Mouse (Mus musculus): ENCODE measurements around the gene Vps26c. TPM values are rescaled to one million over a fixed set of nuclear protein-coding genes. Genes with fewer than 3 reads are reported as not detected.

The Vps26c gene
- polyA plus RNA-seq, 1 experiment from 2014 or later, result 54.8 TPM

Other genes with a start within 250 kb of the Vps26c start
- gene Hlcs, start 213.3 kb downstream of the Vps26c start, polyA plus RNA-seq (2015; fragmentation: Nextera tagmentation; extraction: Ambion mirVana), result 9.1 and 11.2 TPM in 2 replicates
- 7.6 and 7.9 TPM in 2 replicates for gene Ripply3, start 198.4 kb downstream of the Vps26c start, polyA plus RNA-seq (2015; fragmentation: Nextera tagmentation; extraction: Ambion mirVana)
- gene Ttc3, start 156.2 kb downstream of the Vps26c start, polyA plus RNA-seq (2015; fragmentation: Nextera tagmentation; extraction: Ambion mirVana), result 177 and 183 TPM in 2 replicates
- 121 and 126 TPM in 2 replicates for gene Pigp, start 155.0 kb downstream of the Vps26c start, polyA plus RNA-seq (2015; fragmentation: Nextera tagmentation; extraction: Ambion mirVana)
- 8.0 and 9.5 TPM in 2 replicates for gene Dyrk1a, start 43.2 kb upstream of the Vps26c start, polyA plus RNA-seq (2015; fragmentation: Nextera tagmentation; extraction: Ambion mirVana)

Measured in stomach, embryonic 15.5 days (tissue).